Mouse (Mus musculus): Measurements from ENCODE around the gene Fat3. TPM values are rescaled to one million over a fixed set of nuclear protein-coding genes. Genes with fewer than 3 reads are reported as not detected.

Gene Fat3
- total RNA-seq, 1 experiment from 2014 or later, result not detected

DNA sequence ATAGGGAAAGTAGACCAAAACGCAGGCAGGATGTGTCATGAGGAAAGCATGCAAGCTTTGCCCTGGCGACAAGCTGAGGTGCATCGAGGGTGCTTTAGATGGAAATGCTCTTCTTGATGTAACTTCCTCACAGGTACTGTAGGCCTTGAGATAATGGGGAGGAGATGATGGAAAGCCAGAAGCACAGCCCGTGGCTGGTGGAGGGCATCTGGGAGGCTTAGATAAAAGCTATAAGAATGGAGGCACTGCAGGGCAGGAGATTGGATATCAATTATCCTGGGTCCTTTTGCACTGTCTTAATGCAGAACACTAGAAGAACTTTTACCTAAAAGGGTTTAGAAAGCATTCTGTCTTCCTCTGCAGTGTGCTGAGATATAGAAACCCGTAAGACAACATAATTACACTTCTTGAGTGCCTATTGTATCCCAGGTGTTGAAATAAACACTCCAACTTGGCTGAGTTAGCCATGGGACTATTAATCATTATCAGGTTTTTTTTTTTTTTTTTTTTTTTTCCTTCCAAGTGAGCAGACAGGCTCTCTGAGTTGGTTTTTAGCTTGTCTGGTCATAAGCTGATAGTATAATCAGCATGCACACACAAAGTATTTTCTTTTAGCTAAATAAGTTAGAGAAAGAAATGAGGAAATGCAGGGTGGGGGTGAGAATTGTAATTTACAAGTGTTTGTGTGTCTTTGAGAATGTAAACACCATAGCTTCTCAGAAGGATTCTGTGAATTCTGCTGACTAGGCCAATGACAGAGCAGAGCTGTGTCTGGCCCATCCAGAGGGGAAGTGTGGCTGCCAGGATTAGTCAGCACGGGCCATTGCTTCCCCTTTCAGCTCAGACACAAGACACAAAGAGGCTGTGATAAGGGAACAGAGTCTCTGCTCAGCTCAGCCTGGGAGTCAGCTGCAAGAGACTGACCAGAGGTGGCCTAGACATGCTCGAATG, 286.1 kb downstream of the Fat3 start:
- ATAC-seq (replicated peaks in 1 of 2; ENCODE audit: insufficient read depth in 1 of 2, low FRiP score in 2 of 2, low TSS enrichment in 1 of 2, low read depth in 1 of 2, poor library complexity in 2 of 2, severe bottlenecking in 2 of 2), result peak; percentile 96 to 97

DNA sequence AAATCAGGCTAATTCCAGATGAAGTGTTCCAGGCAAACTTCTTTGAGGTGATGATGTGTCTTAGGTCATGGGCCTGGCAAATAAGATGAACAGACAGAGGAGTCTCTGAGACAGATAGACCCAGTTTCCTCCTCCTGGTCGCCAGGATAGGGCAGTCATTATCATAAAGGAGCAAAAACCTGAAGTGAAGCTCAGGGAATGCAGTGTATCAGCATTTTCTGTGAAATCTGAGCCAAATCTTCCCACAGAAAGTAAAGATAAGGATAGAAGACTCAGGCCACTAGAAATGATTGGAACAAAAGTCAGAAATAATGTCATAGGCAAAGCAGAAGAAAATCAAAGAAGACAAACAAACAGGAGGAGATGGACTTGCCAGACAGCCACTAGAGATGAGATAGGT, 287.8 kb downstream of the Fat3 start:
- ATAC-seq (replicated peaks in 1 of 2; ENCODE audit: insufficient read depth in 1 of 2, low FRiP score in 2 of 2, low TSS enrichment in 1 of 2, low read depth in 1 of 2, poor library complexity in 2 of 2, severe bottlenecking in 2 of 2), result no peak

DNA sequence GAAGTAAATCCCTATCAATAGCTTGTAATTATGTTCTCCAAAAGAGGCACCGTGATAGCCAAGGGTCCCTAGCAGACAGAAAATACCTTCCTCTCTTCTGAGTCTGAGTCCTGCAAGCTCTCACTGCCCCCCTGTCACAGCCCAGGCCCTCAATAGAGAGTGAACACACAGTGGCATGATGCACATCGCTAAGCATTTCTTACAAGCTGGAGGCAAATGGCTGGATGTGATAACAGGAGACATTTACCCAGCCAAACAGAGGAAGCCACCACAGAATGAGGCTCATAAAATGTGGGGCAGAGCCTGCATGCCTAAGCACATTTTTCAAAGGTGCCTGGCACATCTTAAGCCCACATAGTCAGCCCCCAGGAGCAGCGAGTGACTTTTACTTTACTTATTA, 288.5 kb downstream of the Fat3 start:
- ATAC-seq (replicated peaks in 1 of 2; ENCODE audit: insufficient read depth in 1 of 2, low FRiP score in 2 of 2, low TSS enrichment in 1 of 2, low read depth in 1 of 2, poor library complexity in 2 of 2, severe bottlenecking in 2 of 2), result no peak

DNA sequence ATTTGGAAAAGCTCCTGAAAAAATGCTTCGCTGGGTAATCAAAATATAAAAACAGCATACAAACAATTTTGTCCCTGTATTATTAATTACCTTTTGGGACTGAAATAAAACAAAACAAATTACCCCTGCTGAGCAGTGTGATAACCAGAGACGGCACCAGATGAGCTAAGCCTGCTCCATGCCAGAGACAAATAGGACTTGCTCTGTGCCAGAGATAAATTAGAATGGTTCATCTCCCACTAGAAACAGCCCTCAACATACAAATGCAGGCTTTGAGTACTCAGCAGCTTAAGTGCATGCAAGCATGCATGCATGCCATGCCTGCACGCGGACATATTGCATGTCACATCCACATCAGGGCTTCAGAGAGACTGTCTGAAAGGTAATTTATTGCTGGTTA, 288.9 kb downstream of the Fat3 start:
- no peak for ATAC-seq (replicated peaks in 1 of 2; ENCODE audit: insufficient read depth in 1 of 2, low FRiP score in 2 of 2, low TSS enrichment in 1 of 2, low read depth in 1 of 2, poor library complexity in 2 of 2, severe bottlenecking in 2 of 2)

DNA sequence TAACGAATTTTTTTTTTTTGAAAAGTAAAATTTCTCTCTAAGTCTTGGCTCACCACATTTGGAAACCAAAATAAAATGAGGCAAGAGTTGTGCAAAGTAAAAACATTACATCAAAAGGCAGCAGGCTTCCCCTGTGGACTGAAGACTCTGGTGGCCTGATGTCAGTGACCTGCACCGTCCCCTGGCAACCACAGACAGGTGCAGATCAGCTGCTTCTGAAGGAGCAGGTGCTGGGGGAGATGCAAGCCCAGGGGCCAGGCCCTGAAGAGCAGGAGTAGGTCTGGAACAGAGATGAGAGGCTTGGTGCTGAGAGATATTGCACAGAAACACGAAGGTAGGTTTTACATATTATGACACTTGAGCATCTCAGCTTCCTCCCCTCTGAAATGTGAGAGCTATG, 289.6 kb downstream of the Fat3 start:
- no peak for ATAC-seq (replicated peaks in 1 of 2; ENCODE audit: insufficient read depth in 1 of 2, low FRiP score in 2 of 2, low TSS enrichment in 1 of 2, low read depth in 1 of 2, poor library complexity in 2 of 2, severe bottlenecking in 2 of 2)

DNA sequence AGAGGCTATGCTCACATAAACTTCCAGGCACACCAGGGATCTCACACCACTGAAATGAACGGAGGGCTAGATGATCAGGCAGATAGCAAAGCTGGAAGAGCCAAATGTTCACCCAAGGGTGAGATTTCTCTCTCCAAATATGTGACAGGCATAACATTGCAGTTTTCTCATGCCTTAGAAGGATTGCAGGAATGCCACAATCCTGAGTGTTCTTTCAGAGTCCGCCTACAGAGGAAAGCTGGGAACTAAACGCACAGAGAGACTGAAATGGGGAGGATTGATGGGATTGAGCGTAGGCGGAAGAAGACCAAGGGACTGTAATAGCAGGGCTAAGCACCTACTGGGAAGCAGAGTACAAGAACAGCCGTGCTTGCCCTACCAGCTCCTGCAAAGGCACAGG, 298.8 kb downstream of the Fat3 start:
- ATAC-seq (replicated peaks in 1 of 2; ENCODE audit: insufficient read depth in 1 of 2, low FRiP score in 2 of 2, low TSS enrichment in 1 of 2, low read depth in 1 of 2, poor library complexity in 2 of 2, severe bottlenecking in 2 of 2), result no peak

DNA sequence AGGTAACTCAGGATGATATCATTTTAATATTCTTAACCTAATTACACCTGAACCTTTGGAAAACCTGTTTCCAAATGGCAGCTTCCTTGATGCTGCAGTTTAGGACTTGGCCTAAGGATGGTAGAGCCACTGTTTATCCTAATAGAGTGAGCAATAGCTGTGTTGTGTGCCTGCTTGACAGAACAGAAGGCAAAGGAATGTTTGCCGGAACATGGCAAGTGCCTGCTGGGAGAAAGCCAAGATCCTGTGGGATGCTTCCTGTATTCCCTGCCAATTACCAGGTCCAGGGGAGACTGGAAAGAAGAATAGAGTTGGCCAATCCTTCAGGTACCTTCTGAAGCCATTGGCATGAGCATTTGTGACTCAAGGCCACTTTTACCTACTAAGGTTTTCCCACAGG, 300.1 kb downstream of the Fat3 start:
- ATAC-seq (replicated peaks in 1 of 2; ENCODE audit: insufficient read depth in 1 of 2, low FRiP score in 2 of 2, low TSS enrichment in 1 of 2, low read depth in 1 of 2, poor library complexity in 2 of 2, severe bottlenecking in 2 of 2), result no peak

DNA sequence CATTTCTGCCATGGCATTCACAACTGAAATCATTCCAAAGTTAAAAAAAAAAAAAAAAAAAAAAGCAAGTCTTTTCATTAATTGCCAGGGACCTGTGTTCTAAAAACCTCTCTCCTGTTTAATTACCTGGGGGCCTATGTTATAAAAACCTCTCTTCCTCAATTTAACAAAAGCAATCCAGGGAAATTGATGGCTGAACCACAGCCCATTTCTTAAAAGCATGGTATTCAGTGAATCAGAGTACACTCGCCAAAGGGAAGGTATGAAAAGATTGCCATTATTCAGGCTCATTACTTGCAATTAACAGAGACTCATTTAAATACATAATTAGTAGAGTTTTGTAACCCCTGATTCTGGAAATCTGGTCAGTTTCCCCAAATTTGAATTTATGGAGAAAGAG, 314.6 kb downstream of the Fat3 start:
- no peak for ATAC-seq (replicated peaks in 1 of 2; ENCODE audit: insufficient read depth in 1 of 2, low FRiP score in 2 of 2, low TSS enrichment in 1 of 2, low read depth in 1 of 2, poor library complexity in 2 of 2, severe bottlenecking in 2 of 2)

DNA sequence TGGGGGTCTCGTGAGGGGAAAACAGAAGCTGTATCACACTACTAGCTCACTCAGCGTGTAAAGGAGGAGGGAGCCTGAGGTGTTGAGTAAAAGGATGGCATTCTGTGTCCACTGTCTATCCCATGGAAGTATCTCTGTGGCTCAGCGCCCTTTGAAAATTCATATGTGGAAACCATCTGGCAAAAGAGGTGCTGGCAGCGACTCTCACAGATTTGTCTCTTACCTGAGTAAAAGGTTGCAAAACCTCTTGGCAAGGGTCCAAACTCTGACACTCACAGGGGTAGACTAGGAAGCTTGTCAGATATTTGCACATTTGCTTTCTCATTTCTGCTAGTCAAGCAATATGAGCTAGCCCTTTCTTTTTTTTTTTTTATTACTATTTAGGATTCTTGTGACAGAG, 331.8 kb downstream of the Fat3 start:
- no peak for ATAC-seq (replicated peaks in 1 of 2; ENCODE audit: insufficient read depth in 1 of 2, low FRiP score in 2 of 2, low TSS enrichment in 1 of 2, low read depth in 1 of 2, poor library complexity in 2 of 2, severe bottlenecking in 2 of 2)

DNA sequence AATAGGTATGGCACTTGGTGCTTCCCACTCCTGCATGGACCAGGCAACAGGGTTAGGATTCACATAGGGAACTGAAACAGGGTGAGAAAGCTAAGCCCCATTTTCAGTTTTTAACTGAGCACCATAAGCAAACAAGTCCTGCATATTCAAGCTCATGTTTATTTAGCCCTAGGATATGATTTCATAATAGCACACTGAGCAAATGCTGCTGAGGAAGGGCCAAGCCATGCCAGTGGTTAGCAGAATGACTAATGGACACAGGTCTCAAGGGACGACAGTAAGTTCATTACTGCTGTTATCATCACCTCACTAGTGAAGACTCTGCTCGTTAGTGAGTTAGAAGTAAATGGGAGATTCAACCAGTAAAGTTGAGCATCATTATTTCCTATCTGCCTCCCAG, 333.0 kb downstream of the Fat3 start:
- ATAC-seq (replicated peaks in 1 of 2; ENCODE audit: insufficient read depth in 1 of 2, low FRiP score in 2 of 2, low TSS enrichment in 1 of 2, low read depth in 1 of 2, poor library complexity in 2 of 2, severe bottlenecking in 2 of 2), result no peak

DNA sequence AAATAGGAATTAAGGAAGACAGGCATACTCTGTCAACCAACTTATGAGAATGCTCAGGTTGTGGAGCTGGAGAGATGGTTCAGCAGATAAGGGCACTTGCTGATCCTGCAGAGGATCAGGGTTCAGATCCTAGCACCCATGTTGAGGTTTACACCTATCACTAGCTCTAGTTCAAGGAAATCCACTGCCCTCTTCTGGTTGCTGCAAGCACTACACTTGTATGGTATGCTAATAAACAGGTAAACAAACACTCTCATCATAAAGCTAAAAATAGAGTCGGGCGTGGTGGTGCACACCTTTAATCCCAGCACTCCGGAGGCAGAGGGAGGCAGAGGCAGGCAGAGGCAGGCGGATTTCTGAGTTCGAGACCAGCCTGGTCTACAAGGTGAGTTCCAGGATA, 341.7 kb downstream of the Fat3 start:
- ATAC-seq (replicated peaks in 1 of 2; ENCODE audit: insufficient read depth in 1 of 2, low FRiP score in 2 of 2, low TSS enrichment in 1 of 2, low read depth in 1 of 2, poor library complexity in 2 of 2, severe bottlenecking in 2 of 2), result no peak

DNA sequence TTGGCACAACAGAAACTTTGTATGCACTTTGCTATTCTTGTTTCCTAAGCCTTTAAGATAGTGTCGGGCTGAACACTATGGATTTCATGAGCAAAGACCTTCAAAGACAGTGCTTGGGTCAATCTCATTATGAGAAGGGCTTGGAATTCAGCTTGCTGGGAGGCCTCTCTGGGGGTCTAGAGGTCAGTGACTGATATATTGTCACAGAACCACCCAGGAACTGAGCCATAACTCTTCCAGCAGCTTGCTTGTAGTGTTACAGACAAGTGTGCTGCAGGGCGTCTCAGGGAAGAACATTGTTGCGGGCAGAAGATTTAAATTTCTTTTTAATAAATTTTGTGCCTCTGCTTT, 347.5 kb downstream of the Fat3 start:
- no peak for ATAC-seq (replicated peaks in 1 of 2; ENCODE audit: insufficient read depth in 1 of 2, low FRiP score in 2 of 2, low TSS enrichment in 1 of 2, low read depth in 1 of 2, poor library complexity in 2 of 2, severe bottlenecking in 2 of 2)

DNA sequence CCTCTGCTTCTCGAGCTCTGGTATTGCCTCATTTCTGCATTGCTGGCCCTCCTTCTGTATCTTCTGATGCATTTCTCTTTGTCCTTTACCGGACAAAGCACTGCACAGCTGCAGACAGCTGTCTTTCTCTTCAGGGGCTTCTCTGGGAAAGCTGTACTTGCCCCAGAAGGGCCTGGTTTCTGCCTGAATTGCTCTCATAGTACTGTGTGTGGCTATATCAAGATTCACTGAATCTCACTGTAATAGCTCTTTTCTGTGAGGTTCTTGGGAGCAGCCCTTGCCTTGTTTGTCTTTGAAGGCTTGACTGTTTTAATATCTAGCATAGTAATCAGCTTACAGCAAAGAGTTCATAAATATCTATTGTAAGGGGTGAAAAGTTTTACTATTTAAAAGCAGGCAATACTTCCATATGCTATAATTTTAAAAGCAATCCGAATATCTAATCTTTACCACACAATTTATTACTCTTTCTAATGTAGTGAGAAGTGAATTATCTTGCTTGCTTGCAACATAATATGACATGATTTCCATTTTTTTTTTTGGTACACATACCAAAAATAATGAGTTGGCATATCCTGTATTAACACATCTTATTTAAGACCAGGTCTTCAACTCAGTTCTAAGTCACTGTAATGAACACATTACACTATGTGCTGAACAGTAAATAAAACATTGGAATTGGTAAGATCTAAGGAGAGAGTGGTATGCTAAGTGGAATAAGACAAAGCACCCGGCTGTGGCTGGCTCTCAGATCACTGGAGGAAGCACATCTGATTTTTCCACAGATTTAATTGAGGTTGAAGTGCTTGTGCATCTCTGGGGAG, 348.1 kb downstream of the Fat3 start:
- no peak for ATAC-seq (replicated peaks in 1 of 2; ENCODE audit: insufficient read depth in 1 of 2, low FRiP score in 2 of 2, low TSS enrichment in 1 of 2, low read depth in 1 of 2, poor library complexity in 2 of 2, severe bottlenecking in 2 of 2)

DNA sequence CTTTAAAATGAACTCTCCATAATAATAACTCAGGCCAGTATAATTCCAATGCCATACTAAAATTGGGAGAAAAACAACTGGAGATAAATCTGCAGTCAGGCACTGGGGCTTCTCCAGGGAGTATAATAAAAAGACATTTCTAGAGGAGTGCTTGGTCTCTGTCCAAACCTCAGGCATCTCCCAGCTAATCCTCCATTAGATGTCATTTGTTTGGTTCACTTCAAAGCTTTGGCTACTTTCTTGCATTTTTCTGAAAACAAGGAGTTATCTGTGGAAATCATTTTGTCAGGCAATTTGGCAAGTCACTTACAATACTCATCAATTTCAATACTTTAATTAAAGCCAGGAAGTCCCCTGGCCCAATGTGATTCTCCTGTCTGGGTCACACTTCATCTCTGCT, 351.0 kb downstream of the Fat3 start:
- no peak for ATAC-seq (replicated peaks in 1 of 2; ENCODE audit: insufficient read depth in 1 of 2, low FRiP score in 2 of 2, low TSS enrichment in 1 of 2, low read depth in 1 of 2, poor library complexity in 2 of 2, severe bottlenecking in 2 of 2)

DNA sequence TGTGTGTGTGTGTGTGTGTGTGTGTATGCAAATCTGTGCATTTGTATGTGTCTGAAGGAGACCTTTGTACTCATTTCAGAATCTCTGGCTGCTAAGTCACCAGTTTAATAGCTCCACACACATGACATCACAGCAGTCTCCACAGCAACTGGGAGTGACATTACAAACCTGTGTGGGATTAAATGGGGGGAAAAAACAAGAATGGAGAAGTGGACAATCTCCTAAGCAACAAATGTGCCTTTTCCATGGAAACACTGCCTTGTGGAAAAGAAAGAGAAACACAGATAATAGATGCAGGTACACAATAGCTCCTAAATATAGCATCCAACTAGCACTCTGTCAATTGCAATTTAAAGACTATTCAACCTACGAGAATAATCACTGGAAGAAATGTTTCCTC, 353.4 kb downstream of the Fat3 start:
- no peak for ATAC-seq (replicated peaks in 1 of 2; ENCODE audit: insufficient read depth in 1 of 2, low FRiP score in 2 of 2, low TSS enrichment in 1 of 2, low read depth in 1 of 2, poor library complexity in 2 of 2, severe bottlenecking in 2 of 2)

DNA sequence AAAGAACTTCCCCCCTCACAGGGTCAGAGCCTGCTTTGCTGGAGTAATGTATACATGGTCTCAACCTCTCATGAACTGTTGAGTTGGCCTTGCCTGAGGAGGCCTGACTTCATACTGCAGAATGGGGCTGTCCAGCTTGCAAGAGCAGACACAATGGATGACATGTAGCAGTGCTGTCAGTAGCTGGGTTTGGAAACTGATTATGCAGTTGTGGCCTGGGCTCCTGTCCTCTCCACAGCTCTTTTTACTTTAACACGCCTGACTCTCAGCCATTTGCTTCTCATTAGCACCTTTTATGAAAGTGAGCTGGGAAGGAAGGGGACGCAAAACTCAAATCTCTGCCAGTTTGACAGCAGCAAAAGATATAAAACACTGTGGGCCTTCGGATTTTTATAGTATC, 356.4 kb downstream of the Fat3 start:
- no peak for ATAC-seq (replicated peaks in 1 of 2; ENCODE audit: insufficient read depth in 1 of 2, low FRiP score in 2 of 2, low TSS enrichment in 1 of 2, low read depth in 1 of 2, poor library complexity in 2 of 2, severe bottlenecking in 2 of 2)

DNA sequence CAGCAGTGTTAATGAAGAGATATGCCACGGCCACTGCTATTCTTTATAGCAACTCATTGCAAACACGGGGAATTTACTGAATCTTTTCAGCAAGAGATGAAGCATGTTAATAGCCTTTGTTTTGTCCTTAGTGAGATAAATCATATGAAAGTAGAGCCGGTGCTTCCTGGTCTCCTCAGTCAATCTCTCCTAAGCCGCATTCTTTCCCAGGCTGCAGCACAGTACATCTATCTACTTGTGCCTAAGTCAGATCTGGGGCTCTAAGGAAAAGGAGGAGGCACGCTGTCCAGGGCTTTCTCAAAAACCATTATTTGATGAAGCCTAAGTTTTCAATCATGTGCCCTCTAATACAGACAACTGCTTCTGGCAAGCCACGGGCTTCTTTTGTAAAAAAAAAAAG, 361.8 kb downstream of the Fat3 start:
- no peak for ATAC-seq (replicated peaks in 1 of 2; ENCODE audit: insufficient read depth in 1 of 2, low FRiP score in 2 of 2, low TSS enrichment in 1 of 2, low read depth in 1 of 2, poor library complexity in 2 of 2, severe bottlenecking in 2 of 2)

DNA sequence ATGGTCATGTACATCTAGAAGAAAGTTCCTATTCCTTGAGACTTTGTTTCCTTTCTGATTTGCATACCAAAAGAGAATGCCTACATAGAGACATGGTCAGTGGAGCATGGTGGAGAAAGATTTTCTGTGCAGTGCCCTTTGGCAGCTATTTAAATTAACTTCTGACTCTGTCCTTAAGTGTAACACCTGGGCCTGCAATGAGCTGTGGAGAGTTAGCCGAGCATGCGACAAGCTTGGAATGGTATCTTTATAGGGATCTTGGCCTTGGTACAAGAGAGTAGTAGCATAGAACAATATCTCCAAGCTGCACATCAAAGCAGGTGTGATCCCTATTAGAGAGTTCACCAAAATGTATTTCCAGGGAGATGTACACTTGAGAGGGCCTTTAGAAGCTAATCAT, 368.0 kb downstream of the Fat3 start:
- ATAC-seq (replicated peaks in 1 of 2; ENCODE audit: insufficient read depth in 1 of 2, low FRiP score in 2 of 2, low TSS enrichment in 1 of 2, low read depth in 1 of 2, poor library complexity in 2 of 2, severe bottlenecking in 2 of 2), result no peak

DNA sequence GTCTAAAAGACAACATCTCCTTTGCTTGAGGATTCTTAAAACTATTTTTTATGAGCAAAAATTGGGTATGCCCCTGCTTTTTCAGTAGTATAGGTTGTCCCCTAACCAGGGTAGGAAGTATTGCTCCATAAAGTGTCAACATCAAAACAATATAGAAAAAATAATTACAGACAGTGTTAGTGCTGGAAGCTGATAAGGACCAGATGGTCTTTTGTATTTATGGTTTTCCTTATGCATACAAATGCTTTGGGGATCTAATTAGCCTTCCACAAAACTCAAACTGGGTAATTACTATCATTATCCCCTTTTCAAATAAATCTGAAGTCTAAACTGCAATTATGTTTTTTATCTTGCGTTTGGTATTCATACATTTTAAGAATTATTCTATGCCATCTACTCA, 368.5 kb downstream of the Fat3 start:
- no peak for ATAC-seq (replicated peaks in 1 of 2; ENCODE audit: insufficient read depth in 1 of 2, low FRiP score in 2 of 2, low TSS enrichment in 1 of 2, low read depth in 1 of 2, poor library complexity in 2 of 2, severe bottlenecking in 2 of 2)

Data from hematopoietic stem cell, adult 5-6 weeks (primary cell).